Mouse (Mus musculus): Measurements from ENCODE around the gene Cstf3.

- TF ChIP-seq CTCF (conservative IDR thresholded peaks at IDR 0.05; ENCODE audit: insufficient read depth, insufficient read length, low read depth, low read length) (no peak), POLR2A (IDR thresholded peaks at IDR 0.05; ENCODE audit: low read depth, low read length) (no peak)
Measured at GRCm38 (mm10) chr2:104688724-104689123, 98.4 kb downstream of the Cstf3 start.
